Mouse (Mus musculus) cerebellum, adult 2 months (tissue): ENCODE measurements at regions not wholly inside any gene's neighbourhood (a gene's known extent, or its start where the extent isn't known, plus 50 kb on each side); places are given as distances from the start of the nearest gene placed in this dataset.

Experiments used
- CTCF ChIP-seq: fragments of 200-500 bp; IDR thresholded peaks from 2 replicates; pipeline ENCODE4 v1.5.1; 2011; ENCODE audit warnings: low read depth, mild to moderate bottlenecking, control low read depth, low read length, moderate library complexity, borderline replicate concordance; ENCODE audit not compliant: insufficient read depth
- POLR2A ChIP-seq: fragments of 200-500 bp; IDR thresholded peaks from 2 replicates; pipeline ENCODE4 v1.6.1; 2011; ENCODE audit warnings: low read length, control low read depth, borderline replicate concordance; ENCODE audit not compliant: insufficient read depth

DNA sequence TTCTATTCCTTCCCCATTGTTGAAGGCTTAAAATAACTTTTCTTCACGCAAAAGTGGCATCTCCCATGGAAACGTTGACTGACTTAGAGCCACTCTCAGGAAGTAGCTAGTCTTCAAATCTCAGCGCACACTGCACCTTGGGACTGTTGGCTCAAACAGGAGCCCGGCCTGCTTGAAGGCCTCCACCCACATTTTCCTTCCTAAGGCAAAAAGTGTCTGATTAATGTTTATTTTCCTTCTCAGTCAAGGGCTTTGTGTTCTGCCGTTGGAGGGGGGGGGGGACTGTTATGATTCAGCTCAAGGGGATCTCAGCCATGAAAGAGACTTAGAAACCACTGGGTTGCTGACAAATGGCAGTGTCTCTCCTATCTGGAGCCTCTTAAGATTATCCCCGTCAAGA is 56.5 kb upstream of the Arntl start:
- TF ChIP-seq POLR2A (no peak), CTCF (no peak)
